Mouse (Mus musculus): ENCODE measurements around the gene Sebox. TPM values are rescaled to one million over a fixed set of nuclear protein-coding genes. Genes with fewer than 3 reads are reported as not detected.

Sebox gene
- polyA plus RNA-seq, 1 experiment = 14.7 TPM

GRCm38 (mm10) chr11:78499004-78499403, 4.2 kb upstream of the Sebox start, which contains the start of gene Vtn:
TSS of gene Vtn (plus strand) at chr11:78499091.
- 72% methylated on average over 7 of the region's 7 CpGs for WGBS
- TF ChIP-seq POLR2A (IDR thresholded peaks at IDR 0.05; ENCODE audit: borderline replicate concordance, insufficient read depth, low read length) (no peak), CTCF (IDR thresholded peaks at IDR 0.05; ENCODE audit: borderline replicate concordance, insufficient read depth, low read depth, low read length) (no peak)
- Histone ChIP-seq H3K4me1 (ENCODE audit: control insufficient read depth, insufficient read depth, low read length) (peaks cover 17% of the 10 kb centered on the region), H3K27me3 (ENCODE audit: control insufficient read depth, insufficient read depth, low read length) (no peaks in the 10 kb centered on the region), H3K27ac (ENCODE audit: insufficient read depth, low read length) (peak within 1 kb of the TSS; percentile 66), H3K4me3 (replicated peaks; ENCODE audit: insufficient read depth, low read depth, low read length) (peak within 1 kb of the TSS; percentile 77)
- no peak for DNase-seq

- Histone ChIP-seq H3K4me1 (ENCODE audit: control insufficient read depth, insufficient read depth, low read length) (peaks cover 15% of the 10 kb centered on the region), H3K27ac (ENCODE audit: insufficient read depth, low read length) (no peak overlapping the region), H3K27me3 (ENCODE audit: control insufficient read depth, insufficient read depth, low read length) (no peaks in the 10 kb centered on the region), H3K4me3 (replicated peaks; ENCODE audit: insufficient read depth, low read depth, low read length) (no peak overlapping the region)
- TF ChIP-seq CTCF (IDR thresholded peaks at IDR 0.05; ENCODE audit: borderline replicate concordance, insufficient read depth, low read depth, low read length) (no peak), POLR2A (IDR thresholded peaks at IDR 0.05; ENCODE audit: borderline replicate concordance, insufficient read depth, low read length) (no peak)
- DNase-seq = no peak
- WGBS = 70% methylated on average over 16 of the region's 16 CpGs
Measured at GRCm38 (mm10) chr11:78499543-78499942, 3.7 kb upstream of the Sebox start.

GRCm38 (mm10) chr11:78500623-78501202, 2.5 kb upstream of the Sebox start:
- TF ChIP-seq CTCF (IDR thresholded peaks at IDR 0.05; ENCODE audit: borderline replicate concordance, insufficient read depth, low read depth, low read length) (no peak), POLR2A (IDR thresholded peaks at IDR 0.05; ENCODE audit: borderline replicate concordance, insufficient read depth, low read length) (no peak)
- no peak for DNase-seq
- H3K27ac ChIP-seq (ENCODE audit: insufficient read depth, low read length) = no peak overlapping the region

GRCm38 (mm10) chr11:78501529-78501928, 1.7 kb upstream of the Sebox start:
- TF ChIP-seq POLR2A (IDR thresholded peaks at IDR 0.05; ENCODE audit: borderline replicate concordance, insufficient read depth, low read length) = no peak
- no peak for TF ChIP-seq CTCF (IDR thresholded peaks at IDR 0.05; ENCODE audit: borderline replicate concordance, insufficient read depth, low read depth, low read length)
- WGBS = 87% methylated on average over 20 of the region's 20 CpGs
- Histone ChIP-seq H3K27ac (ENCODE audit: insufficient read depth, low read length) (no peak overlapping the region), H3K4me1 (ENCODE audit: control insufficient read depth, insufficient read depth, low read length) (peaks cover 15% of the 10 kb centered on the region), H3K27me3 (ENCODE audit: control insufficient read depth, insufficient read depth, low read length) (no peaks in the 10 kb centered on the region), H3K4me3 (replicated peaks; ENCODE audit: insufficient read depth, low read depth, low read length) (no peak overlapping the region)
- no peak for DNase-seq

More at GRCm38 (mm10) chr11:78500623-78501202, 2.5 kb upstream of the Sebox start:
- WGBS = 83% methylated on average over 9 of the region's 9 CpGs
- Histone ChIP-seq H3K4me1 (ENCODE audit: control insufficient read depth, insufficient read depth, low read length) (peaks cover 15% of the 10 kb centered on the region), H3K4me3 (replicated peaks; ENCODE audit: insufficient read depth, low read depth, low read length) (no peak overlapping the region), H3K27me3 (ENCODE audit: control insufficient read depth, insufficient read depth, low read length) (no peaks in the 10 kb centered on the region)

GRCm38 (mm10) chr11:78505430-78505829, 2.2 kb downstream of the Sebox start:
- TF ChIP-seq POLR2A (IDR thresholded peaks at IDR 0.05; ENCODE audit: borderline replicate concordance, insufficient read depth, low read length) = no peak
- TF ChIP-seq CTCF (IDR thresholded peaks at IDR 0.05; ENCODE audit: borderline replicate concordance, insufficient read depth, low read depth, low read length) = no peak
- Histone ChIP-seq H3K4me1 (ENCODE audit: control insufficient read depth, insufficient read depth, low read length) (peaks cover 15% of the 10 kb centered on the region), H3K4me3 (replicated peaks; ENCODE audit: insufficient read depth, low read depth, low read length) (no peak overlapping the region), H3K27ac (ENCODE audit: insufficient read depth, low read length) (no peak overlapping the region), H3K27me3 (ENCODE audit: control insufficient read depth, insufficient read depth, low read length) (no peaks in the 10 kb centered on the region)
- WGBS = 76% methylated on average over 3 of the region's 3 CpGs
- DNase-seq = no peak

- Histone ChIP-seq H3K27ac (ENCODE audit: insufficient read depth, low read length) (no peak overlapping the region), H3K27me3 (ENCODE audit: control insufficient read depth, insufficient read depth, low read length) (no peaks in the 10 kb centered on the region), H3K4me1 (ENCODE audit: control insufficient read depth, insufficient read depth, low read length) (peaks cover 10% of the 10 kb centered on the region; the same call in 1 of the 2 replicates), H3K4me3 (replicated peaks; ENCODE audit: insufficient read depth, low read depth, low read length) (no peak overlapping the region)
- peak; percentile 37; the same call in 1 of the 2 replicates for TF ChIP-seq CTCF (IDR thresholded peaks at IDR 0.05; ENCODE audit: borderline replicate concordance, insufficient read depth, low read depth, low read length)
- TF ChIP-seq POLR2A (IDR thresholded peaks at IDR 0.05; ENCODE audit: borderline replicate concordance, insufficient read depth, low read length) = no peak
- DNase-seq = no peak
- WGBS = 69% methylated on average over 5 of the region's 5 CpGs
Measured at GRCm38 (mm10) chr11:78509148-78509547, 5.9 kb downstream of the Sebox start.

GRCm38 (mm10) chr11:78512025-78512957, 9.0 kb downstream of the Sebox start, which contains the start of the genes Tmem199 and Poldip2:
TSS of gene Tmem199 (minus strand) at chr11:78512172.
TSS of gene Poldip2 (plus strand) at chr11:78512193.
- TF ChIP-seq POLR2A (IDR thresholded peaks at IDR 0.05; ENCODE audit: borderline replicate concordance, insufficient read depth, low read length) (peak; percentile 91), CTCF (IDR thresholded peaks at IDR 0.05; ENCODE audit: borderline replicate concordance, insufficient read depth, low read depth, low read length) (no peak)
- no peaks in the 10 kb centered on the region for H3K27me3 ChIP-seq (ENCODE audit: control insufficient read depth, insufficient read depth, low read length)
- peaks cover 14% of the 10 kb centered on the region; the same call in 1 of the 2 replicates for H3K4me1 ChIP-seq (ENCODE audit: control insufficient read depth, insufficient read depth, low read length)
- H3K4me3 ChIP-seq (replicated peaks; ENCODE audit: insufficient read depth, low read depth, low read length) = peak within 1 kb of the TSS; percentile 83
- WGBS = 1% methylated on average over 67 of the region's 67 CpGs
- peak; percentile 89 to 91 for DNase-seq
- peak within 1 kb of the TSS; percentile 95 for H3K27ac ChIP-seq (ENCODE audit: insufficient read depth, low read length)
